Mouse (Mus musculus) neural tube, embryonic 12.5 days (tissue): ENCODE data around the gene Dact3. TPM values are rescaled to one million over a fixed set of nuclear protein-coding genes. Genes with fewer than 3 reads are reported as not detected.

Experiments
- polyA plus RNA-seq: library from polyadenylated mRNA; unstranded; fragments of >200 nt; fragmentation: Nextera tagmentation; extraction: Ambion mirVana; gene quantifications from 2 replicates; pipeline ENCODE4 v1.2.1, GENCODE M21; 2016

Dact3 gene
- polyA plus RNA-seq, 1 experiment from 2014 or later, result 10.2 TPM

Other genes with a start within 250 kb of the Dact3 start
- gene Ceacam15, start 199.6 kb upstream of the Dact3 start, polyA plus RNA-seq, result not detected in 2 replicates
- gene Ceacam9, start 153.4 kb upstream of the Dact3 start, polyA plus RNA-seq, result not detected in 2 replicates
- 286 and 298 TPM in 2 replicates for gene Ap2s1, start 136.9 kb upstream of the Dact3 start, polyA plus RNA-seq
- gene Slc1a5, start 94.0 kb upstream of the Dact3 start, polyA plus RNA-seq, result 17.8 and 18.9 TPM in 2 replicates
- 170 and 172 TPM in 2 replicates for gene Strn4, start 59.4 kb upstream of the Dact3 start, polyA plus RNA-seq
- 35.7 and 36.2 TPM in 2 replicates for gene Fkrp, start 58.6 kb upstream of the Dact3 start, polyA plus RNA-seq
- gene Prkd2, start 32.4 kb upstream of the Dact3 start, polyA plus RNA-seq, result 9.5 and 10.4 TPM in 2 replicates
- 8.4 and 9.6 TPM in 2 replicates for gene Gng8, start 16.5 kb downstream of the Dact3 start, polyA plus RNA-seq
- gene Ptgir, start 31.2 kb downstream of the Dact3 start, polyA plus RNA-seq, result 1.5 and 3.0 TPM in 2 replicates
- gene Calm3, start 48.8 kb downstream of the Dact3 start, polyA plus RNA-seq, result 213 and 232 TPM in 2 replicates
- gene Pnmal2, start 69.4 kb downstream of the Dact3 start, polyA plus RNA-seq, result 40.2 and 47.5 TPM in 2 replicates
- gene Pnmal1, start 84.4 kb downstream of the Dact3 start, polyA plus RNA-seq, result 25.6 and 26.2 TPM in 2 replicates
- 1.5 and 2.0 TPM in 2 replicates for gene Gm42372, start 107.8 kb downstream of the Dact3 start, polyA plus RNA-seq
- 7.9 and 15.3 TPM in 2 replicates for gene Ccdc8, start 117.4 kb downstream of the Dact3 start, polyA plus RNA-seq
- gene Ppp5c, start 152.6 kb downstream of the Dact3 start, polyA plus RNA-seq, result 112 and 113 TPM in 2 replicates
- gene Hif3a, start 187.1 kb downstream of the Dact3 start, polyA plus RNA-seq, result 5.2 and 5.7 TPM in 2 replicates
- gene Psg16, start 198.7 kb downstream of the Dact3 start, polyA plus RNA-seq, result 0.27 and 0.28 TPM in 2 replicates